Mouse (Mus musculus) urinary bladder, adult 18-20 months (tissue): ENCODE measurements around the gene Trmt1.

Experiments
- DNase-seq, 2 experiments: peaks; one replicate each; pipeline ENCODE4 v3.0.0; 2022; ENCODE audit warnings: low spot score in 2 of 2, mixed read lengths in 2 of 2

Trmt1 gene

GRCm38 (mm10) chr8:84731371-84732177 lies 45.5 kb downstream of the Trmt1 start:
- DNase-seq, result no peak

DNA sequence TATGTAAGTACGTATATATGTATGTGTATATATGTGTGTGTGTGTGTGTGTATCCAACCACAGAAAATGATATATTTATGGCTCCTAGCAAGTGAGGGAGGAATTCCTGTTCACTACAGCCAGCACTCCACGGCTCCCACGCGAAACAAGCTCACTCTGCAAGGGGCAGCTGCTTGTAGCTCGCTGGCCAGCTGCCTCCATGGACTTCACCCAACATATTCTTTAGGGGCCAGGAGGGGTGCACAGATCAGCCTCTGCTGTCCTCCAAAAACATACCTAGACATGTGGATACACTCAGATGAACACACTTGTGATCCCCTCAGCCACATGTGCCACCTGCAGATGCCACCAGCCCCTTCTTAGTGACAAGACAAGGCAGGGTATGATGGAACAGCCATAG lies 46.4 kb downstream of the Trmt1 start:
- no peak for DNase-seq

- DNase-seq, result no peak
Observed at GRCm38 (mm10) chr8:84732996-84733395, 46.9 kb downstream of the Trmt1 start.

- DNase-seq, result no peak
Observed at GRCm38 (mm10) chr8:84733959-84734358, 47.9 kb downstream of the Trmt1 start.

GRCm38 (mm10) chr8:84734680-84735079 lies 48.6 kb downstream of the Trmt1 start:
- no peak for DNase-seq

GRCm38 (mm10) chr8:84735597-84735996 lies 49.5 kb downstream of the Trmt1 start:
- no peak for DNase-seq

DNA sequence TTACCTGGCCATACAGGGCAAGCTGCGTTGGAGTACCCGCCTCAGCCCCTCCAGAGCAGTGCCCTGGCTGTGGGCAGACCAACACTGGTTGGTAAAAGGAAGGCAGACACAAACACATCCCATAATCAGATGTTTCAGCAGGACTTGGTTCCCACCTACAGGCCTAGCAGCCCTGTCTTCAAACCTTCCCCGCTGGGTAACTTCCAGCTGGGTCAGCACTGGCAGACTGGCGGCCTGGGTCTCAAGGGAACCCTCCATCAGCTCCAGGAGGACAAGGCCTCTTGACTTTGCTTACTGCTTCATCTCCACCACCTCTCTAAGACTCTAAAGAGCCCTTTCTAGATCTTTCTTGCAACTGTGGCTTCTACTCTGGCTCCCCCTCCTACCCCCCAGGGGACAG lies 50.4 kb downstream of the Trmt1 start:
- no peak for DNase-seq

- peak; percentile 58 to 72 for DNase-seq
Observed at GRCm38 (mm10) chr8:84737608-84738007, 51.5 kb downstream of the Trmt1 start.

DNA sequence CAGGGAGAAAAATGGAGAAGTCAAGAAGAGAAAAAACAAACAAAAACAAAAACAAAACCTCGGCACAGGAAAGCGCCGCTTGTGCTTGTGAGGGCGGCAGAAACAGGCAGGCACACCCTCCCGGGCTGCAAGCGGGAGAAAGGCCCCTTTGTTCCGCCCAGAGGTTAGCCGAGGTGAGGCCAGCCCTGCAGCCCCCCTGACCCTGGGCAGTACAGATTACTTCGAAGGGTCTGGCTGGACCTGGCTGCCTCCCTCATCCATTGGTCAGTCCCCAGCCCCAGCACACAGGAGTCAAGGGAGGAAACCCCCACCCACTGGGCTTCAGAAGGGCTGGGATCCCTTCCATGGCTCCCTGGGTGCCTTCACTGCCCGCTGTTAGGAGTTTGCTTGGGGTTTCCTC lies 52.2 kb downstream of the Trmt1 start:
- DNase-seq, result no peak

- DNase-seq, result no peak
Observed at GRCm38 (mm10) chr8:84738715-84739400, 52.8 kb downstream of the Trmt1 start.

- no peak for DNase-seq
Observed at GRCm38 (mm10) chr8:84739401-84739742, 53.3 kb downstream of the Trmt1 start.

- DNase-seq, result no peak
Observed at GRCm38 (mm10) chr8:84740895-84741843, 55.1 kb downstream of the Trmt1 start.

- peak in 1 of 2 experiments; percentile 60 for DNase-seq
Observed at GRCm38 (mm10) chr8:84742171-84743053, 56.3 kb downstream of the Trmt1 start.

DNA sequence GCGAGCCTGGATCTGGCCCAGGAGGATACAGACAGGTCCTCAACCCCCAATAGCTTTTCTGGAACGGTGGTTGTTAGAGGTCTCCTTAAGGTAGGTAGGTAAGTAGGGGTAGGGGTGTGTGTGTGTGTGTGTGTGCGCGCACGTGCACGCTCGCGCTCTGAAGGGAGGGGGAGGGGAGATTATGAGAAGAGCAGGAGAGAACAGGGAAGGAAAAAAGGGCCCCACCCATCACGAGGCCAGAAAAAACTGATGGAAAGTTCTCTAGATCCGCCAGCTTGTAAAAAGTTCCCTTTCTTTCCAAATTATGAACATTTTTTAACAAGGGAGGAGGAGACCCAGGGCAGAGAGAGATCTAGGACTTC lies 56.9 kb downstream of the Trmt1 start:
- DNase-seq, result peak in 1 of 2 experiments; percentile 52

GRCm38 (mm10) chr8:84743517-84744420 lies 57.7 kb downstream of the Trmt1 start:
- no peak for DNase-seq

- no peak for DNase-seq
Observed at GRCm38 (mm10) chr8:84745032-84745925, 59.2 kb downstream of the Trmt1 start.
